Mouse (Mus musculus) forebrain, embryonic 14.5 days (tissue): Measurements from ENCODE around the gene Atp1a1. TPM values are rescaled to one million over a fixed set of nuclear protein-coding genes. Genes with fewer than 3 reads are reported as not detected.
A peak's percentile ranks its signal among the peaks of the same experiment; 100 is the strongest.

Experiments
- ATAC-seq: fragments of 200-750 bp; cut with Nextera tagmentation; 2 replicates; pipeline ENCODE4 v1.8.0; 2017; ENCODE audit warnings: mild to moderate bottlenecking, moderate library complexity
- DNase-seq: peaks from one replicate; pipeline ENCODE4 v3.0.0-alpha.2; 2015; ENCODE audit warnings: low spot score
- H3K27ac ChIP-seq: fragments of 300-500 bp; sonication (generic); 2 replicates; pipeline ENCODE4 v1.5.1; 2014; ENCODE audit warnings: low read depth, mild to moderate bottlenecking, control low read depth, low read length, moderate library complexity
- H3K27me3 ChIP-seq: fragments of 300-500 bp; sonication (generic); replicated peaks from 2 replicates; pipeline ENCODE4 v1.6.1; 2014; ENCODE audit warnings: low read length, control low read depth, mixed read lengths; ENCODE audit not compliant: control insufficient read depth, insufficient read depth
- H3K36me3 ChIP-seq: fragments of 300-500 bp; sonication (generic); 2 replicates; pipeline ENCODE4 v1.6.1; 2014; ENCODE audit warnings: low read length, control low read depth; ENCODE audit not compliant: control insufficient read depth, insufficient read depth
- H3K4me1 ChIP-seq: fragments of 300-500 bp; sonication (generic); 2 replicates; pipeline ENCODE4 v1.6.1; 2014; ENCODE audit warnings: antibody characterized with exemption, low read length, control low read depth; ENCODE audit not compliant: control insufficient read depth, insufficient read depth
- H3K4me2 ChIP-seq: fragments of 300-500 bp; sonication (generic); 2 replicates; pipeline ENCODE4 v1.6.1; 2014; ENCODE audit warnings: mild to moderate bottlenecking, control low read depth, low read length
- H3K4me3 ChIP-seq: fragments of 300-500 bp; sonication (generic); 2 replicates; pipeline ENCODE4 v1.5.1; 2014; ENCODE audit warnings: low read depth, low read length, control low read depth
- H3K9ac ChIP-seq: fragments of 300-500 bp; sonication (generic); 2 replicates; pipeline ENCODE4 v1.6.1; 2014; ENCODE audit warnings: mild to moderate bottlenecking, low read length, control low read depth, moderate library complexity
- H3K9me3 ChIP-seq: fragments of 300-500 bp; sonication (generic); replicated peaks from 2 replicates; pipeline ENCODE4 v1.6.1; 2016; ENCODE audit warnings: low read length, control low read depth, mixed read lengths; ENCODE audit not compliant: control insufficient read depth
- WGBS: fragments of 180-500 bp; shearing (Covaris S2); extraction: QIAGEN DNeasy Blood & Tissue Kit; methylation state at CpG from one replicate; pipeline ENCODE4 v1.1.7; 2014; 5-methylcytosine and 5-hydroxymethylcytosine counted together
- polyA plus RNA-seq: library from polyadenylated mRNA; unstranded; fragments of >200 nt; fragmentation: Nextera tagmentation; extraction: Ambion mirVana; gene quantifications from 2 replicates; pipeline ENCODE4 v1.2.1, GENCODE M21; 2014

Gene Atp1a1
- polyA plus RNA-seq, 1 experiment from 2014 or later: 50.8 TPM

DNA sequence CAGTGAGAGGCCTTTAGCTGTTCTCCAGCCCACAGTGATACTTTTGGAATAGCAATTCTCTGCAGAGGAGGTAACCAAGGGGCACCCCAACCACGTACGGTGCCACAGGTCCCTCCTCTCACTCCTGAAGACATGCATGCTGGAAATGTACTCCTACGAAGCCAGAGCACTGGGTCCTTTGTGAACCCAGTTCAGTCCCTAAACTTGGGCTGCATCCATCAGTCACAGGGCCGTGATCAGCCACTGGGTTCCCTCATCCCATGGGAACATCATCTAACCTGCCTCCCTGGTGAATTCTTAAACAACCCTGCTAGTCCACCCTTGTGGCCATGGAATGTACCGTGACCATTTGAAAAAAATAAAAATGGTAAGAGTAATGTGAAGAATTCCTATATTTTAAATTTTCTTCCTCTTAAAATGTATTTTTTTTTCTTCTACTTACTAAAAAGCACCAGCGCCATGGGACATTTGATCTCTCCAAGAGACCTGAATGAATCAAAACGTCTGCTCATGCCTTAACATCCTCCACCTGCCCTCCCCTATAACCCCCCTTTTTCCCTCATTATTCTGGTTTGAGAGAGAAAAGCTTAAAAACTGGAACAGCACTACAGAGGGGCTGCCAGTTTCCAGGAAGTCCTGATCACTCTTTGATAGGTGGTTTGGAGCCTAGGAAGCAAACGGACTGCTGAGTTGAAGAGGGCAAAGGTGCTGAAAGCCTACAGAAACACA is 5.1 kb downstream of the Atp1a1 start:
- no peaks in the 10 kb centered on the region for H3K9me3 ChIP-seq
- H3K27ac ChIP-seq: peak overlapping the region; percentile 54; the same call in 1 of the 2 replicates
- H3K27me3 ChIP-seq: no peaks in the 10 kb centered on the region
- H3K4me3 ChIP-seq: no peak overlapping the region
- 0 out of 2 replicates have a peak overlapping the region, but pooled peaks have one; percentile 25 for H3K4me2 ChIP-seq
- peaks cover 5% of the 10 kb centered on the region; the same call in 1 of the 2 replicates for H3K36me3 ChIP-seq
- ATAC-seq (no peak), DNase-seq (peak; percentile 58)
- H3K9ac ChIP-seq: 0 out of 2 replicates have a peak overlapping the region, but pooled peaks have one; percentile 25
- WGBS: 58% methylated on average over 8 of the region's 8 CpGs
- peaks cover 68% of the 10 kb centered on the region for H3K4me1 ChIP-seq

DNA sequence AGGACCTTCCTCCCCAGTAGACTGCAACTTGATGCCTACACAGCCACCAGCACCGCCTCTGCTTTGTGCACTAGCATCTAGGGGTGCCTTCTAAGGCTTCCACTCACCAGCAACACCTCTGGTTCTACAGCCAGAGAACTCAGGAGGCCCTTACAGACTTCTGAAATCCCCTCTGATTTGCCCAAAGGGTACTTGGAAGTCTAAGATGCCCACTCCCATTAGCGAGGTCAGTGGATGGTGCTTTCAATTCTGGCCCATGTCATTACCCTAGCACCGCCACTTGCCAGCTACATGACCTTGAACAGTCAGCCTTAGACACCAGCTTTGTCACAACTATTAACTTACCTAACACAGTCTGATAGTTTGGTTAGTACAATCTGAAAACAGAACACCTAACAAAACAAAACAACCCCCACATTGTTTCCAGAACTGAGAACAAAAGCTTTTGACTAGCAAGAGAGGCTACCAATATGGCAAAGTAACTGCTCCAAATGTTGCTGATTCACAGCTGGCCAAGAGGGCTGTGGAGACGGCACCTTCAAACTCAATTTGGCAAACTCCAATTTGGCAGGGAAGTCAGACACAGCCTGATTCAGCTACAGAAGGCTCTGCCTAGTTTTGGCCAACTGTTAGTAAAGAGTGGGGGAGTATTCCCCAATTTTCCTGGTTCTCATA is 6.1 kb downstream of the Atp1a1 start:
- WGBS: 64% methylated on average over 4 of the region's 4 CpGs
- H3K9ac ChIP-seq: no peak overlapping the region
- no peak overlapping the region for H3K27ac ChIP-seq
- no peak overlapping the region for H3K4me2 ChIP-seq
- peaks cover 12% of the 10 kb centered on the region; the same call in 1 of the 2 replicates for H3K36me3 ChIP-seq
- DNase-seq (peak; percentile 52), ATAC-seq (no peak)
- H3K4me3 ChIP-seq: no peak overlapping the region
- peaks cover 68% of the 10 kb centered on the region for H3K4me1 ChIP-seq
- no peaks in the 10 kb centered on the region for H3K9me3 ChIP-seq
- H3K27me3 ChIP-seq: no peaks in the 10 kb centered on the region

GRCm38 (mm10) chr3:101597317-101598096 is 7.0 kb downstream of the Atp1a1 start:
- DNase-seq: no peak
- H3K9ac ChIP-seq: no peak overlapping the region
- WGBS: 28% methylated on average over 10 of the region's 10 CpGs

GRCm38 (mm10) chr3:101596686-101597085 is 7.8 kb downstream of the Atp1a1 start:
- DNase-seq (peak; percentile 82), ATAC-seq (peak; percentile 45; the same call in 1 of the 2 replicates)
- peak overlapping the region; percentile 23; the same call in 1 of the 2 replicates for H3K4me2 ChIP-seq
- 43% methylated on average over 8 of the region's 8 CpGs for WGBS
- H3K36me3 ChIP-seq: peaks cover 27% of the 10 kb centered on the region
- peaks cover 55% of the 10 kb centered on the region for H3K4me1 ChIP-seq
- H3K4me3 ChIP-seq: no peak overlapping the region
- no peaks in the 10 kb centered on the region for H3K9me3 ChIP-seq
- H3K27me3 ChIP-seq: no peaks in the 10 kb centered on the region
- no peak overlapping the region for H3K9ac ChIP-seq
- peak overlapping the region; percentile 68; the same call in 1 of the 2 replicates for H3K27ac ChIP-seq

More at GRCm38 (mm10) chr3:101597317-101598096, 7.0 kb downstream of the Atp1a1 start:
- H3K4me2 ChIP-seq: no peak overlapping the region
- no peak for ATAC-seq
- no peaks in the 10 kb centered on the region for H3K27me3 ChIP-seq
- H3K4me1 ChIP-seq: peaks cover 64% of the 10 kb centered on the region
- H3K36me3 ChIP-seq: peaks cover 20% of the 10 kb centered on the region
- no peak overlapping the region for H3K4me3 ChIP-seq
- H3K27ac ChIP-seq: no peak overlapping the region
- H3K9me3 ChIP-seq: no peaks in the 10 kb centered on the region

GRCm38 (mm10) chr3:101595866-101596630 is 8.4 kb downstream of the Atp1a1 start:
- Histone ChIP-seq H3K9me3 (no peaks in the 10 kb centered on the region), H3K9ac (no peak overlapping the region), H3K27me3 (no peaks in the 10 kb centered on the region), H3K4me2 (peak overlapping the region; percentile 23; the same call in 1 of the 2 replicates), H3K36me3 (peaks cover 33% of the 10 kb centered on the region), H3K27ac (peak overlapping the region; percentile 68; the same call in 1 of the 2 replicates), H3K4me3 (no peak overlapping the region), H3K4me1 (peaks cover 49% of the 10 kb centered on the region)
- ATAC-seq (no peak), DNase-seq (no peak)
- WGBS: 72% methylated on average over 14 of the region's 14 CpGs

DNA sequence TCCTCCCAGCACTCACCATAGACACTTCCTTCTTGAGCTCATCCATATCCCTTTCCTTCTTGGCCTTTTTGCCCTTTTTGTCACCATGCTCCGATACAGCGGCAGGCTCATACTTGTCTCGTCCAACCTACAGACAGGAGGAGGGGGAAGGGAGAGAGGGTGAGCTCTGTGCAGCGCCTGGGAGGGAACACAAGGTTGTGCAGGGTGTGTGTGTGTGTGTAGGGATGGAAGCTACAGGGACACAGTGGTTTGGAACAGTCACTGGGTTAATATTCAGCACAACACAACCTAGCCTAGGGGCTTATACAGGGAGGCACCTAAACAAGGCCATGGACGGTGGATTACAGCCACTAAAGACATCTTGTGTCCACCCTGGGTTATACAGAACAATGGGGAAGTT is 9.5 kb downstream of the Atp1a1 start:
- Histone ChIP-seq H3K4me1 (peaks cover 39% of the 10 kb centered on the region), H3K4me2 (no peak overlapping the region)

DNA sequence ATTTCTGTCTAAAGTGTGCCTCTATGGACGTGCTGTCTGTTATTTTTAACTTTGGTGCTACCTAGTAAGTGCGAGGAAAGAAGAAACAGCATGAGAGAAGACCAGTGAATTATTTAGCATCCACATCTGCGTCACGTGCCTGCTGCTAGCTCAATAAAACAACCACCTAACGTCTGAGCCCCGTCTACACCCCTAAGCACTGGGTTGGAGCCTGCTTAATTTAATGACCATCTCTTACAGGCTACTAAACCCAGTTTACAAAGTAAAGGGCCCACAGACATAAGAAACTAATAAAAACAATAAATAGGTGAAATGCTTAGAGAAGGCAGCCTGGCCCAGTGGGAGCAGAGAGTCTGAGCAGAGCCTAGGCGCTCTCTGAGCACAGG is 11.2 kb downstream of the Atp1a1 start:
- no peak overlapping the region for H3K9ac ChIP-seq
- H3K27me3 ChIP-seq: no peaks in the 10 kb centered on the region
- peak overlapping the region; percentile 48; the same call in 1 of the 2 replicates for H3K27ac ChIP-seq
- WGBS: 66% methylated on average over 7 of the region's 7 CpGs
- ATAC-seq (no peak), DNase-seq (no peak)
- no peak overlapping the region for H3K4me2 ChIP-seq
- no peaks in the 10 kb centered on the region for H3K9me3 ChIP-seq
- peaks cover 22% of the 10 kb centered on the region for H3K4me1 ChIP-seq
- H3K4me3 ChIP-seq: no peak overlapping the region
- H3K36me3 ChIP-seq: peaks cover 61% of the 10 kb centered on the region

More for the DNA sequence above, 9.5 kb downstream of the Atp1a1 start:
- no peak for DNase-seq
- Histone ChIP-seq H3K9me3 (no peaks in the 10 kb centered on the region), H3K9ac (no peak overlapping the region), H3K27me3 (no peaks in the 10 kb centered on the region), H3K4me3 (no peak overlapping the region), H3K27ac (no peak overlapping the region), H3K36me3 (peaks cover 44% of the 10 kb centered on the region)
- no peak for ATAC-seq
- WGBS: 78% methylated on average over 5 of the region's 5 CpGs
